Mouse (Mus musculus) urinary bladder, postnatal 14 days (tissue): ENCODE results near the gene Defa23.
"Not testable (repeated sequence)": the region's sequence is repeated elsewhere in the genome, so short reads cannot be mapped to it uniquely, and the experiment has no call there.

Experiments used
- DNase-seq: peaks from one replicate; pipeline ENCODE4 v3.0.0; 2021; ENCODE audit warnings: low spot score

Gene Defa23

DNA sequence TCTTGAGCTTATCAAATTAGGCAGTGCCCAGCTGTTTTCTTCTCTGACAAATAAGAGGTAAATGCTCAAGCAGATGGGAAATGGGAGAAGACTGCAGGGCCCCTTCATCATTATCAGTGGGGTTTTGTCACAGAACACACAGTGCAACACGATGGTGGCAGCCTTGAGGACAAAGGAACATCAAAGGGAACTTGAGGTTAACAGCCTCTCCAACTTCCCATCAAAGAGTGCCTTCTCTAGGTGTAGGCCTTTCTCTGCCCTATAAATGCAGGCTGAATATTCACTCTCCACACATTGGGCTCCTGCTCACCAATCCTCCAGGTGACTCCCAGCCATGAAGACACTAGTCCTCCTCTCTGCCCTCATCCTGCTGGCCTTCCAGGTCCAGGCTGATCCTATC lies at the start of gene Defa23:
Defa23 (plus strand) TSS at position 301 of the 400 bp plus-strand sequence.
- not testable (repeated sequence) for DNase-seq

DNA sequence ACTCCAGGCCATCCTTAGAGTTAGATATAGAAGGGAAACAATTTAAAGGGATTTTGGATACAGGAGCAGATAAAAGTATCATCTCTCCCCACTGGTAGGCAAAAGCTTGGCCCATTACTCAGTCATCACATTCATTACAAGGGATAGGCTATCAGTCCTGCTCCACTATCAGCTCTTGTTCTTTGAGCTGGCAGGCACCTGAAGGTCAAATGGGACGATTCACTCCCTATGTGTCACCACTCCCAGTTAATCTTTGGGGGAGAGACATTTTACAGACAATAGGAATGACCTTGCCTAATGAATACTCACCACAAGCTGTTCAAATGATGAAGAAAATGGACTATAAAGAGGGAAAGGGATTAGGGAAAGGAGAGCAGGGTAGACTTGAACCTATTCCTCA lies 48.0 kb upstream of the Defa23 start:
- DNase-seq = no peak

DNA sequence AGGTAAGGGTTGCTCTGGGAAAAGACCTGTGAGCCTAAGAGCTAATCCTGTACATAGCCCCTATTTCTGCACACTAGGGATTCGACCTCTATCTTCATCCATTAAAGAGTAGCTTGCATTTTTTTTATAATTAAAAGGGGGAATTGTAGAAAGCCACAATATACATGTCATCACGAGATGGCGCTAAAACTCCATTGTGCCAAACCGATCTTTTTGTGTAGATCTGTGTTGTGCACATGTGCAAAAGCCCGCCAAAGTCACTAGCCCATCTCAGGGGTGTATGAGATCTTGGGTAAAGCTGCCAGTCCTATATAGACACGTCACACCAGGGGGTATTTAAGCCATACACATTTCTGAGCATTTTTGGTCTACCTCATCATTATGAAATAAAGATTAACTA lies 46.3 kb upstream of the Defa23 start:
- not testable (repeated sequence) for DNase-seq

DNA sequence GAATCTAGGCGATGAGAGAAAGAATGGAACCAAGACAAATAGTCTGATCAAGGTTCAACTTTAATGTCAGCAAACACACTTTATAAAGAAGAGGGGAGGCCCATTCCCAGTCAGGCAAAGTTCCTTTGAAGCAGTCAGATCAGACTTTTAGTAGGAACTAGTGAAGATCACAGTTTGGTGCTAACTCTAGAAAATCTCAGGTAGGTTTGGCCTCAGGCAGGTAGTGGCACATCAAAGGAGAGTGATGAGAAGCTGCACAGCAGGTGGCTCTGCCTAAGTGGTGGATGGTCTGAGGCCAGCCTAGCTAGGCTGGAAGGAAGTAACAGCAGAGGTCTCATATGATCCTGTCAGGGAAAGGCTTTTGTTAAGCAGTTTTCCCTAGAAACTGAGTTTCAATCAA lies 44.3 kb upstream of the Defa23 start:
- DNase-seq = not testable (repeated sequence)

DNA sequence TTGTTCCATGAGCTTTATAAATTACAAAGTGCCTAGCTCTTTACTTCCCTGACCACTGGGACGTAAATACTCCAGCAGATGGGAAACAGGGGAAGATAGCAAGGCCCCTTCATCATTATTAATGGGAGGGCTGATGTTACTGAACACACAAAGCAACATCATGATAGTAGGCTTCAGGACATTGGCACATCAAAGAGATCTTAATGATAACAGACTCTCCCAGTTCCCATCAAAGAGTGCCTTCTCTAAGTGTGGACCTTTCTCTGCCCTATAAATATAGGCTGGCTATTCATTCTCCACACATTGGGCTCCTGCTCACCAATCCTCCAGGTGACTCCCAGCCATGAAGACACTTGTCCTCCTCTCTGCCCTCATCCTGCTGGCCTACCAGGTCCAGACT lies 29.6 kb upstream of the Defa23 start, which contains the start of gene Defa21:
Defa21 (plus strand) TSS at position 301 of the 400 bp plus-strand sequence.
- not testable (repeated sequence) for DNase-seq

DNA sequence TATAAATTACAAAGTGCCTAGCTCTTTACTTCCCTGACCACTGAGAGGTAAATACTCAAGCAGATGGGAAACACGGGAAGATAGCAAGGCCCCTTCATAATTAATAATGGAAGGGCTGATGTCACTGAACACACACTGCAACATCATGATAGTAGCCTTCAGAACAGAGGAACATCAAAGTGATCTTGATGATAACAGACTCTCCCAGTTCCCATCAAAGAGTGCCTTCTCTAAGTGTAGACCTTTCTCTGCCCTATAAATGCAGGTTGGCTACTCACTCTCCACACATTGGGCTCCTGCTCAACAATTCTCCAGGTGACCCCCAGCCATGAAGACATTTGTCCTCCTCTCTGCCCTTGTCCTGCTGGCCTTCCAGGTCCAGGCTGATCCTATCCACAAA lies 9.9 kb downstream of the Defa23 start, which contains the start of gene Defa35:
Defa35 (plus strand) TSS at position 301 of the 400 bp plus-strand sequence.
- DNase-seq = not testable (repeated sequence)

DNA sequence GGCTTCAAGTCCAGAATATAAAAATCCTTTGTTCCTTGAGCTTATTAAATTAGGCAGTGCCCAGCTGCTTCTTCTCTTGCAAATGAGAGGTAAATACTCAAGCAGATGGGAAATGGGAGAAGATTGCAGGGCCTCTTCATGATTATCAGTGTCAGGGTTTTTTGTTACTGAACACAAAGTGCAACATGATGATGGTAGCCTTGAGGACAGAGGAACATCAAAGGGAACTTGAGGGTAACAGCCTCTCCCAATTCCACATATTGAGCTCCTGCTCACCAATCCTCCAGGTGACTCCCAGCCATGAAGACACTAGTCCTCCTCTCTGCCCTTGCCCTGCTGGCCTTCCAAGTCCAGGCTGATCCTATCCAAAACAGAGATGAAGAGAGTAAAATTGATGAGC lies 29.3 kb downstream of the Defa23 start, which contains the start of gene Defa25:
Defa25 (plus strand) TSS at position 301 of the 400 bp plus-strand sequence.
- not testable (repeated sequence) for DNase-seq

DNA sequence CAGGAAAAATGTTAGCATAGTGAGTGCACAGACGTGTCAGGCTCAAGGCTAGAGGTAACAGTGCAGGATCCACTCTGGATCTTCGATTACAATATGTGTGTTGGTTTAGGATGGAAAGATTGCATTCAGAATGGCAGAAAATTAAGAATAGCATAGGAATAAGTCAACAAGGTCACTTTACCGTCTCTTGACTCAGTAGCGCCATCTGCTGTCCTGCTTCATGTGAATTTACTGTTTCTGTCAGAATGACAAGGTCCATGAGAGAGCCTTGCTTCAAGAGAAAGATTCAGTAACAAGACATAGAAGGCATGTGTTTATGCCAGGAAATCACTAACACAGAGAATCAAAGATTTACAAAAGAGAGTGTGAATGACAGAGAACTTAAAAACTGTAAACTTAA lies 38.3 kb downstream of the Defa23 start:
- peak; percentile 12 for DNase-seq

DNA sequence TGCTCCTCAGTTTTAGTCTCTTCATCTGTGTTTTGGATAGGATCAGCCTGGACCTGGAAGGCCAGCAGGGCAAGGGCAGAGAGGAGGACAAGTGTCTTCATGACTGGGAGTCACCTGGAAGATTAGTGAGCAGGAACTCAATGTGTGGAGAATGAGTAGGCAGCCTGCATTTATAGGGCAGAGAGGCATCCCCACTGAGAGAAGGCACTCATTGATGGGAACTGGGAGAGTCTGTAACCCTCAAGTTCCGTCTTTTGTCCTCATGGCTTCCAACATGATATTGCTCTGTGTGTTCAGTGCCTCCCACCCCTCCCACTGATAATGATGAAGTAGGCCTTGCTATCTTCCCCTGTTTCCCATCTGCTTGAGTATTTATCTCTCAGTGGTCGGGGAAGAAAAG lies 41.1 kb downstream of the Defa23 start, which contains the start of gene Gm14851:
Gm14851 (minus strand) TSS at position 101 of the 400 bp plus-strand sequence.
- DNase-seq = not testable (repeated sequence)
